Mouse (Mus musculus) Muller cell, postnatal 12 days (primary cell): ENCODE data around the gene Gm20517.
"Not testable (repeated sequence)": the region's sequence is repeated elsewhere in the genome, so short reads cannot be mapped to it uniquely, and the experiment has no call there.

Source experiments
- DNase-seq: peaks from one replicate; pipeline ENCODE4 v3.0.0-alpha.2; 2015; ENCODE audit errors: inconsistent ontology term

Gm20517 gene

DNA sequence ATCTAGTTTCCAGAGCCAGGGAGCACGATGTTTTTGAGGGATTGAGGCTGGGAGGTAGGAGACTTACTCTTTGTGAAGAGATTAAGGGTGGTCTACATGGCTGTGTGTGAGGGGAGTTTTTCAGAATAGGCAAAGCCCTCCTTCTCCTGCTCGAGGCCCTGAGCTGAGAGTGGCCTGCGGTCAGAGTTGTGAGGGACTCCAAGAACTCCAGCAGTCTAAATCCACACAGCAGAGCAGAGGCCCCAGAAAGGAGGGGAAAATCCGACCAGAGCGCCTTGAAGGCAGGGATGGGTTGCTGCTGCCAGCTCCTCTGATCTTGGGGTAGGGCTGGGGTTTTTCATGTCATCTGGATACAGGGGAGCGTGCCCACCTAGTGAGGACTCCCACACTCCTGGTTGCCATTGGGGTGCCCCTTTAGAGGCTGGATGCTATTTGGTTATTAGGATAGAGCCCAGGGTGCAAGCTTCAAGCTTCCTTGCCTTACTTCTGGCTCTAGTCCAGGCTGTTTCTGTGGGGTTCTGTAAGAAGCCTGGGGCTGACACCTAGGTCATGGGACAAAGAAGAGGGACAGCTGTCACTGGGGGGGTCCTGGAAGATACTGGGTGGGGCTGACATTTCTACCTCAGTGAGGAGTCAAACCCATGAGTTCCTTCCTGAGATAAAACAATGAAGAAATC is 15.1 kb upstream of the Gm20517 start:
- no peak for DNase-seq

DNA sequence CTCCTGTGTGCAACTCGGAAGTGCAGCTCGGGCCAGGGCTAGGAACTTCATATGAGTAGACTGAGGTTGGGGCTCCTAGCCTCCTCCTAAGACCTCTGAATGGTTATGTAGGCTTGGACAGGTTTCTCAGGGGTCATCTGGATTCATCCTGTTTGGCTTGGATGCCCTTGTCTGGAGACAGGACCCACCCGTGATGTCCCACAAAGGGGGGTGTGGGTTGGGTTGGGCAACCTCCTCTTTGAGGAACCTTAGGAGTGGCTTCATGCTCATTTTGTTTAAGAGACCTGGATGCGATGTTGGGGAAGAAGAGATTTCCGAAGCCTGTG is 14.6 kb upstream of the Gm20517 start:
- no peak for DNase-seq

- no peak for DNase-seq
Observed at GRCm38 (mm10) chr17:47597261-47597660, 14.1 kb upstream of the Gm20517 start.

DNA sequence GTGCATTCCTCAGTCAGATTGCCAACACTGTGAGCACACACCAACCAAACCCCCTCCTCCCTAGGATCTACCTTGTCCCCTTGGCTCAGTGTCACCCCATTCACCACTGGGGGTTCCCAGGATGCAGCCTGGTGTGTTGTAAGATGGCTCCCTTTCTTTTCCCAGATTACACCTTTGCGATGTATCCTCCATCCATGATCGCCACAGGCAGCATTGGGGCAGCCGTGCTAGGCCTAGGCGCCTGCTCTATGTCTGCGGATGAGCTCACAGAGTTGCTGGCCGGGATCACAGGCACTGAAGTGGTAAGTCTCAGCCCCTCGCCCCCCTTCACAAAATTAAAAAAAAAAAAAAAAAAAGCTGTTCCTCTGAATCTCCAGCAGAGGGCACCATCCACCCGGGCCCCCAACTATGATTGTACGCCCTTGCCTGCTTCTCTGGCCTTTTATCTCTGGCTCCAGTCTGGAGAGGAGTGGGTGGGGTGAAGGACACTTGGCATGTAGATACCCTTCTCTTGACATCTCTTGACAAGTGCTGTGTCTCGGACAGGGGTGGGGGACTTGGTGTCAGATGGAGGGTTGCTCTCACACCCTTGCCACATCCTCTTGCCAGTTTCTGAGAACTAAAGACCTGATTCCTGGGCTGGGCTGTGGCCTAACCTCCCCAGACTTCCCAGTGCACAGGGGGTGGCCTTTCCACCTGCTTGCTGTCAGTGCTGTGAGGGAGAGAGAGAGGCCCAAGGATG is 13.4 kb upstream of the Gm20517 start:
- peak; percentile 82 for DNase-seq

- not testable (repeated sequence) for DNase-seq
Observed at GRCm38 (mm10) chr17:47598580-47599304, 12.6 kb upstream of the Gm20517 start.

- no peak for DNase-seq
Observed at GRCm38 (mm10) chr17:47599511-47600297, 11.7 kb upstream of the Gm20517 start.

GRCm38 (mm10) chr17:47600601-47601388 is 10.6 kb upstream of the Gm20517 start:
- no peak for DNase-seq

DNA sequence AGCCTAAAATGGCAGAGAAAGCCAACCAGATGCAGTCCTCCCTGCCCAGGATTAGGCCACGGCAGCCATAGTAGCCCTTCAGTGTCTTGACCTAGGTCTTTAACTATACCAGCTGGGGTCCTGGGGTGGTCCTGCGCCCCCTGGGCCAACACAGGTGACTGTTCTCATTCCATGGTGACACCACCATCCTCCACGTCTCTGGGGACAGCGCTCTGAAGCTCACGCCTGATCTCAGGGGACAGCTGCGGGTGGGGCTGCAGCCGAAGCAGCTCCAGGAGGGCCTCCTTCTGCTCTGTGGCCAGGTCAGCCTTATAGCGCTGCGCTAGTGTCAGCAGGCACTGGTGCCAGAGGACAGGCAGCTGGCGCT is 10.0 kb upstream of the Gm20517 start:
- DNase-seq, result no peak

DNA sequence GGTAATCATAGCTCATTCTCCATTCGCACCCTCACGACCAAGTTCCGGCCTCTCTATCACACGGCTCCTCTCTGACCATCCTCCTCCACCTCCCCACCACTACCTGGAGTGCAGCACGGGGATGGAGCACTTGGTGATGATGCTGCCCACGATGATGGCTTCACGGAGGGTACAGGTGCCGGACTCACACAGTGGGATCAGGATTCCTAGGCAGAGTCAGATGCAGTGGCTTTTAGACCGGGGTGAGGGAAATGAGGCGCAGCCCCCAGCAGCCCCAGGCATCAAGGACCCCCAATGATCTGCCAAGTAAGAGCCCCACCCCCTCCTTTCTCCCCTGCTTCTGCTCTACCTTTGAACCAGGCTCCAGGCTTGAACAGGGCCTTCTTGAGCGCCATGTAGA is 9.1 kb upstream of the Gm20517 start:
- DNase-seq, result no peak

DNA sequence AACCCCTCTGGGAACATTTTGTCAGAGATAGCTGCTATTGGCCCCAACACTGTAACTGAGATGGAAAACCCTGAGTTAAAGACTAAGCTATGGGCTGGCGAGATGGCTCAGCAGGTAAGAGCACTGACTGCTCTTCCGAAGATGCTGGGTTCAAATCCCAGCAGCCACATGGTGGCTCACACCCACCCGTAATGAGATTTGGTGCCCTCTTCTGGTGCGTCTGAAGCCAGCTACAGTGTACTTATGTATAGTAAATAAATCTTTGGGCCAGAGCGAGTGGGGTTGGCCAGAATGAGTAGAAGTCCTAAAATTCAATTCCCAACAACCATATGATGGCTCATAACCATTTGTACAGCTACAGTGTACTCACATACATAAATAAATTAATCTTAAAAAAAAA is 5.2 kb upstream of the Gm20517 start:
- DNase-seq, result no peak

- DNase-seq, result no peak
Observed at GRCm38 (mm10) chr17:47609182-47609581, 2.2 kb upstream of the Gm20517 start.

DNA sequence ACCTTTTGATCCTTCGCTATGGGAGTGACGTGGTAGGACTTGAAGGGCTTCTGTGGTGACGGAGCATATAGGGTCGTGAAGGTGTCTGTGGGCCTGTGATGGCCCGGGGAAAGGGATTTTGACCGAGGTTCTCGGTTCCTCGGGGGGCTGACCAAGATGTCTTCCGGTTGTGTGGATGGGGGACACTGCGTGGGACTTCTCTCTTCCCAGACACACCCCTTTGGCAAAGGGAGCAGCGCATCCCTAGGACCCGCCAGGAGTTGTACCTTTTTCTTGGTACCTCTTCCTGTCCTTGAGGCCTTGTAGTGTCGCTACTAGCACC is 233 bp downstream of the Gm20517 start:
- no peak for DNase-seq

GRCm38 (mm10) chr17:47614018-47614417 is 2.6 kb downstream of the Gm20517 start:
- no peak for DNase-seq

GRCm38 (mm10) chr17:47616119-47616518 is 4.7 kb downstream of the Gm20517 start:
- DNase-seq, result no peak

GRCm38 (mm10) chr17:47616652-47617051 is 5.3 kb downstream of the Gm20517 start:
- DNase-seq, result no peak

- DNase-seq, result no peak
Observed at GRCm38 (mm10) chr17:47617605-47618307, 6.4 kb downstream of the Gm20517 start.

DNA sequence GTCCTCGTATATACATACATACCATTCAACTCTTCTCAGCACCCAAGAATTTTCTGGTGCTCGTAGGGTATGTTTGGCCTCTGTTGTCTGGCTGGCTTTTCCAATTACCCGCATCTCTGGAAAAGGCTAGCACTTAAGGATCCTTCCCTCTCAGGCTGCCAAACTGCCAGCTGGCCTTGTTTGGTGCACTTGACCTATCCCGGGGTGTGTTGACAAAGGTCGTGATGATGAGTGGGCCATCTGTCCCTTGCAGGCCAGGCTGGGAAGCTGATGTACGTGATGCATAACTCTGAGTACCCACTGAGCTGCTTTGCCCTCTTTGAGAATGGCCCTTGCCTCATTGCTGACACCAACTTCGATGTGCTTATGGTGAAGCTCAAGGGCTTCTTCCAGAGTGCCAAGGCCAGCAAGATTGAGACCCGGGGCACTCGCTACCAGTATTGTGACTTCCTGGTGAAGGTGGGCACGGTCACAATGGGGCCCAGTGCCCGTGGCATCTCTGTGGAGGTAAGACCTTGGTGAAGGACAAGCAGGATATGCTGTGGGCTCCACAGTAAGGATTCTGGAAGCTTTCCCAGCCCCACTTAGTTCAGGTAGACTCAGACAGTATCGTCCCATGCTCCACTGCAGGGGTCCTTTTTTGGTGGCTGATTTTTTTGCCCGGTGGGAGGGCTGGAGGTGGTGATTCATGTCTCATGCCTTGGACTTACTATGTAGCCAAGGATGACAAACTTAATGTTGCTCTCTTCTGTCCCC is 7.3 kb downstream of the Gm20517 start:
- no peak for DNase-seq

DNA sequence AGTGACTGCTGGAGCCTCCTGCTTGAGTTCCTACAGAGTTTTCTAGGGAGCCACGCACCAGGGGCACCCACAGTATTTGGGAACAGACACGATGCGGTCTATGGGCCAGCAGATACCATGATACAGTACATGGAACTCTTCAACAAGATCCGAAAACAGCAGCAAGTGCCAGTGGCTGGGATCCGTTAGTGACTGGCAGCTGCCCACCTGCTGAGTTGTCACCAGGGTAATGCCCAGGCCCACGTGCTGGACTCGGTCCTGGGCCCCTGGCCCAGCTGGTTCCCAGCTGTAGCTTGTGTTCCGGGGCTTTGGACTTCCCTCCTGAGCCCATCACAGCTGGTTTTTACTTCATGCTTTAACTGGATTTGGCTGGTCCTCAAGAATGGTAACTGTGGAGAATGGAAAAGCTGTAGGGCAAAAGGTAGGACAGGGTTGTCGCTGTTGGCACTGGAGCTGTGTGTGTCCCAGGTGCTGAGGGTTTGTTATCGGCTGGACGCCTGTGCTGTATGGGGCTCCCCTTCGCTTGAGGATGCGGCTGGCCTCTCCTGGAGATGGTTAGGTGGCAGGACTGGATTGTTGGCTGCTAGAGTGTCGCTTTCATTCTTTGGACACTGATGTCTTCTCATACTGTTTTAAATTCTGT is 11.6 kb downstream of the Gm20517 start:
- DNase-seq, result no peak

- DNase-seq, result not testable (repeated sequence)
Observed at GRCm38 (mm10) chr17:47624572-47624971, 13.2 kb downstream of the Gm20517 start.

GRCm38 (mm10) chr17:47625088-47625487 is 13.7 kb downstream of the Gm20517 start:
- no peak for DNase-seq
